In the genomic region with DNA sequence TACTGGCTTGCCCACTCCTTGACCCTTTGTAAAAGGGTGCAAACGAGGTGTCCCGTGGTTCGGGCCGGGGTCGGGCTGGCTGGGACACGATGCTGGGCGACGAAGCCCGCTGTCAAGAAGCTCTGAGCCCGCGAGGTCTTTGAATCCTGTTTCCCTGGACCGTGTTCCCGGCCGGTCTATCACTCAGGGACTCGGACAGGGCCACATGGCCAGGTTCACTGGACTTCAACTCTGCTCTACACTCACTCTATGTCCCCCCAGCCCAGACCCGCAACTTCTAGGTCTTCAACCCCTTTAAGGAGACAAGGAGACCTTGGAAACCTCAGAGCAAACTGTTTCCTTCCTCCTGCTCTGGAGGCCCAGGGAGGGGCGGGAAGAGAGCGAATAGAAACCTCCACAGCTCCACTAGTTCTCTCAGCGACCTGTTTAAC, we compare ENCODE assay signal across 8 mouse cellular contexts. TPM values are rescaled to one million over a fixed set of nuclear protein-coding genes. Genes with fewer than 3 reads are reported as not detected.
DNase-seq lines count a peak whose midpoint lies in the region; ATAC-seq and TF ChIP-seq lines count a peak whose summit lies in the region.

No protein-coding gene starts in this region.

- TF ChIP-seq CTCF in embryonic fibroblast, embryonic 13.5 days (IDR thresholded peaks at IDR 0.05; ENCODE audit: borderline replicate concordance, insufficient read depth, low read length), result no peak

- ATAC-seq in lung, embryonic 15.5 days (ENCODE audit: borderline replicate concordance, extremely low read depth, low FRiP score, low TSS enrichment), result no peak
- no peak for ATAC-seq in intestine, embryonic 16.5 days
- ATAC-seq in megakaryocyte progenitor cell, adult 5-6 weeks (replicated peaks; ENCODE audit: poor library complexity), result no peak

- peaks cover 100% of the 10 kb centered on the region for H3K27me3 ChIP-seq in lung, embryonic 15.5 days
- H3K27me3 ChIP-seq in intestine, embryonic 16.5 days (replicated peaks; ENCODE audit: control insufficient read depth, insufficient read depth, low read length), result peaks cover 90% of the 10 kb centered on the region

- WGBS in lung, embryonic 15.5 days, result under 1% methylated on average over 19 of the region's 19 CpGs
- WGBS in intestine, embryonic 16.5 days, result under 1% methylated on average over 19 of the region's 19 CpGs

- H3K9me3 ChIP-seq in lung, embryonic 15.5 days, result no peaks in the 10 kb centered on the region
- no peaks in the 10 kb centered on the region for H3K9me3 ChIP-seq in intestine, embryonic 16.5 days (ENCODE audit: control insufficient read depth, low read length)

- DNase-seq in lung, postnatal 10 days, result no peak
- DNase-seq in neural tube, embryonic 10.5 days (ENCODE audit: extremely low spot score, low spot score), result peak; percentile 75
- DNase-seq in cerebellum, adult 18-20 months, result no peak
- DNase-seq in spleen, postnatal 4 days (ENCODE audit: low spot score in 2 of 2), result no peak

- no peaks in the 10 kb centered on the region for H3K36me3 ChIP-seq in lung, embryonic 15.5 days
- H3K36me3 ChIP-seq in intestine, embryonic 16.5 days (ENCODE audit: control insufficient read depth, insufficient read depth, low read length), result no peaks in the 10 kb centered on the region

- peaks cover 24% of the 10 kb centered on the region for H3K4me1 ChIP-seq in lung, embryonic 15.5 days
- H3K4me1 ChIP-seq in embryonic fibroblast, embryonic 13.5 days (ENCODE audit: control insufficient read depth, insufficient read depth, low read length), result no peaks in the 10 kb centered on the region; the same call in 1 of the 2 replicates
- peaks cover 14% of the 10 kb centered on the region; the same call in 1 of the 2 replicates for H3K4me1 ChIP-seq in intestine, embryonic 16.5 days (ENCODE audit: control insufficient read depth, insufficient read depth, low read length)

- H3K4me3 ChIP-seq in lung, embryonic 15.5 days, result peak overlapping the region; percentile 33
- peak overlapping the region; percentile 76 for H3K4me3 ChIP-seq in embryonic fibroblast, embryonic 13.5 days (ENCODE audit: insufficient read depth, low read length)
- H3K4me3 ChIP-seq in intestine, embryonic 16.5 days (ENCODE audit: low read length), result peak overlapping the region; percentile 33

- peak overlapping the region; percentile 55; the same call in 1 of the 2 replicates for H3K4me2 ChIP-seq in lung, embryonic 15.5 days
- H3K4me2 ChIP-seq in intestine, embryonic 16.5 days (ENCODE audit: low read depth, low read length), result peak overlapping the region; percentile 48; the same call in 1 of the 2 replicates

- H3K9ac ChIP-seq in lung, embryonic 15.5 days, result no peak overlapping the region
- H3K9ac ChIP-seq in intestine, embryonic 16.5 days (ENCODE audit: low read depth, low read length), result no peak overlapping the region

- TF ChIP-seq POLR2A in embryonic fibroblast, embryonic 13.5 days (IDR thresholded peaks at IDR 0.05; ENCODE audit: low read depth, low read length), result no peak

- H3K27ac ChIP-seq in lung, embryonic 15.5 days, result no peak overlapping the region
- peak overlapping the region; percentile 93 for H3K27ac ChIP-seq in embryonic fibroblast, embryonic 13.5 days (ENCODE audit: insufficient read depth, low read length)
- H3K27ac ChIP-seq in intestine, embryonic 16.5 days (ENCODE audit: low read length), result no peak overlapping the region

RNA-seq across cellular contexts. Expression of gene Emx2, which starts 1.7 kb away (rescaled TPM):
- 0.15 TPM in 1 of 2 replicates, not detected in the other for polyA plus RNA-seq in lung, embryonic 15.5 days (2015; fragmentation: Nextera tagmentation; extraction: Ambion mirVana)
- 16.6 and 20.5 TPM in 2 replicates for polyA plus RNA-seq in embryonic fibroblast, embryonic 13.5 days (2011; ENCODE audit: insufficient read length, low read depth, missing spikeins)
- not detected in 2 replicates for polyA plus RNA-seq in intestine, embryonic 16.5 days (2015; fragmentation: Nextera tagmentation; extraction: Ambion mirVana)
- not detected in 2 replicates for total RNA-seq in megakaryocyte progenitor cell, adult 5-6 weeks (2015)
- total RNA-seq in megakaryocyte progenitor cell, adult 5-6 weeks (2017), result not detected in 2 replicates

Comparison
In these comparisons a context has a peak if more than half of its experiments do, and no peak if none do; other contexts are left out.
1. RNA of gene Emx2, which starts 1.7 kb away (polyA plus RNA-seq): 16.6 to 20.5 TPM in embryonic fibroblast, embryonic 13.5 days; 0.15 TPM in lung, embryonic 15.5 days and not detected in intestine, embryonic 16.5 days; every median in the first group is over 10 times any median in the second.
2. Peak in every context shown above with its lines, with median percentiles within 50 percentile points of each other: H3K4me3 ChIP-seq.